Mouse (Mus musculus) embryonic facial prominence, embryonic 13.5 days (tissue): ENCODE results near the gene Rab7. TPM values are rescaled to one million over a fixed set of nuclear protein-coding genes. Genes with fewer than 3 reads are reported as not detected.

Experiments
- ATAC-seq: fragments of 200-750 bp; cut with Nextera tagmentation; 2 replicates; pipeline ENCODE4 v1.8.0; 2017; ENCODE audit warnings: low read depth; ENCODE audit not compliant: insufficient number of reproducible peaks, insufficient read depth, low FRiP score, low TSS enrichment
- H3K27ac ChIP-seq: fragments of 300-500 bp; sonication (generic); 2 replicates; pipeline ENCODE4 v1.5.1; 2015; ENCODE audit warnings: moderate library complexity, mild to moderate bottlenecking, inconsistent platforms
- H3K27me3 ChIP-seq: fragments of 300-500 bp; sonication (generic); 2 replicates; pipeline ENCODE4 v1.6.1; 2015; ENCODE audit warnings: mild to moderate bottlenecking, inconsistent platforms
- H3K36me3 ChIP-seq: fragments of 300-500 bp; sonication (generic); 2 replicates; pipeline ENCODE4 v1.6.1; 2015; ENCODE audit warnings: mild to moderate bottlenecking, inconsistent platforms
- H3K4me1 ChIP-seq: fragments of 300-500 bp; sonication (generic); 2 replicates; pipeline ENCODE4 v1.6.1; 2015; ENCODE audit warnings: inconsistent platforms
- H3K4me2 ChIP-seq: fragments of 300-500 bp; sonication (generic); 2 replicates; pipeline ENCODE4 v1.6.1; 2015; ENCODE audit warnings: moderate library complexity, mild to moderate bottlenecking, inconsistent platforms
- H3K4me3 ChIP-seq: fragments of 300-500 bp; sonication (generic); 2 replicates; pipeline ENCODE4 v1.5.1; 2015; ENCODE audit warnings: mild to moderate bottlenecking, inconsistent platforms
- H3K9ac ChIP-seq: fragments of 300-500 bp; sonication (generic); 2 replicates; pipeline ENCODE4 v1.6.1; 2015; ENCODE audit warnings: mild to moderate bottlenecking, inconsistent platforms
- H3K9me3 ChIP-seq: fragments of 300-500 bp; sonication (generic); 2 replicates; pipeline ENCODE4 v1.6.1; 2016; ENCODE audit warnings: inconsistent platforms
- WGBS: fragments of 180-500 bp; shearing (Covaris S2); methylation state at CpG from one replicate; pipeline ENCODE4 v1.1.7; 2015; ENCODE audit warnings: mixed read lengths; 5-methylcytosine and 5-hydroxymethylcytosine counted together
- polyA plus RNA-seq: library from polyadenylated mRNA; unstranded; fragments of >200 nt; fragmentation: Nextera tagmentation; extraction: Ambion mirVana; gene quantifications from 2 replicates; pipeline ENCODE4 v1.2.1, GENCODE M21; 2015

The Rab7 gene
- polyA plus RNA-seq, 1 experiment from 2014 or later, result 185 TPM

DNA sequence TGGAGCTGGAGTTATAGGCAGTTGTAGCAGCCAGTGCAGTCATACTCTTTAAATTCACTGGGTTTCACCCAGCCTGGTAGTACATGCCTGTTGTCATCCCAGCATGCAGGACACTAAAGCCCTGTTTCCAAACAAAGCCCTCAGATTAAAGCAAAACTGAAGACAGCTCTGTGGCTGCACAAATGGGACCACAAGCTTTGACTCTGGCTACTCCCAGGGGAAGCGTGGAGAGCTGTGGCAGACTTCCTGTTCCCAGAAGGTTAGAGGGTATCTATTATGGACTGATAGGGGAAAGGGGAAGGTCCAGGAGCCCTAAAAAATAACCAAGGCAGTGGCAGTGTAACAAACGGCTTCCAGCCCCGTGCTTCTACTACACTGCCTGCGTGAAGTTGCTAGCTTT lies 49.6 kb downstream of the Rab7 start:
- Histone ChIP-seq H3K36me3 (peaks cover 23% of the 10 kb centered on the region), H3K27me3 (no peaks in the 10 kb centered on the region), H3K4me3 (no peak overlapping the region), H3K9me3 (no peaks in the 10 kb centered on the region), H3K4me1 (peaks cover 32% of the 10 kb centered on the region), H3K9ac (no peak overlapping the region), H3K4me2 (no peak overlapping the region), H3K27ac (peak overlapping the region; percentile 34)
- no peak for ATAC-seq
- WGBS, result 80% methylated on average over 4 of the region's 4 CpGs

DNA sequence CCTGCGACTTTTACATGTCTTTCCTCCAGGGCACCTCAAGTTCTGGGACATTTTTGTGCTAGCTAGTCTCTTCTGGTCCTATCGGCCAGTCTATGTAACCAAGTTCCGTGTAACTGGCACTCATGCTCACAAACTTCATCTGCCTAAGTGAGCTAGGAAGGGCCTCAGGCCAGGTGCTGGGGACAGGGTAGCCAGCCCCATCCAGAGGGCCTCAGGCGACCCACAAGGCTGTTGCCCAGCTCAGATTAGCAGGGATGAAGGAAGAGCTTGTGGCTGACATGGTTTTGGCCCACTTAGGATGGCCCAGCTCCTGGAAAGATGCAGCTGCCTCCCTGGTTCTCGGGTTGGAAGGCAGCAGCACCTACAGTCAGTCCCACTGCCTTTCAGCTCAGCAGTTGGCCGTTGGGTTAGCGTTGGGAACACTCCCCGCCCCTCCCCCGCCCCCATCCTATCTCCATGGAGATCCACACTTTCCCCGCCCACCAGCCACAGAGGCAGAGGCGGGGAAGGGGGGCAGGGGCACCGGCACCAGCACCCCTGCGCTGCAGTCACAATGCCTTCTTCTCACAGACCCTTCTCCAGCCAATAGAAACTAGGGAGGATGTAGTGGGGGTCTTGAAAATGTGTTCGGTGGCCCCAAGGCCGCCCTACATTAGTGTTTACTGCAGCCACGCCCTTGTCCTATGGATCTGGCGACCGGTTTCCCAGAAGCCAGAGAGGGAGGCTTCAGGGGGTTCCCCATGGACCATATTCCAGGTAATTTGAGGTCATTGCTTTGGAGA lies 51.1 kb downstream of the Rab7 start:
- Histone ChIP-seq H3K9me3 (no peaks in the 10 kb centered on the region), H3K9ac (peak overlapping the region; percentile 60)

DNA sequence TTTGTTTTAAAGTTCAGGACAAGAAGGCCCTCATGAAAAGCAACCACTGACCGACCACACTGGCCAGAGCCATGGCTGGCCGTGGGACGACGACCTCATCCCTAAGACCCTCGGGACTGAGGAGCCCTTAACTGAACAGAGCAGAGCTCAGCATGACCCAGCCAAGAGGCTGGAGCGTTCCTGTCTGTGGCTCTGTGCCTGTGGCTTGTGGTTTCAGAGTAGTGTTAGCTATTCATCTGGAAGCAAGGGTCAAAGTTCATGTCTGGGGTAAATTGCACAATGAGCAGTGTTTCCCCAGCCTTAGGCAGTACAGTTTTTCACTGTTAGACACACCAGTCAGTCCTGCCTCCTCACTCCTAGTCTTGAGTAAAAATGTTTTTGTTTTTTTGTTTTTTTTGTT lies 52.3 kb downstream of the Rab7 start:
- H3K4me2 ChIP-seq, result no peak overlapping the region
- H3K27ac ChIP-seq, result no peak overlapping the region
- no peak for ATAC-seq
- WGBS, result 15% methylated on average over 6 of the region's 6 CpGs
- peaks cover 11% of the 10 kb centered on the region; the same call in 1 of the 2 replicates for H3K36me3 ChIP-seq
- peaks cover 29% of the 10 kb centered on the region for H3K4me1 ChIP-seq
- H3K9me3 ChIP-seq, result no peaks in the 10 kb centered on the region
- no peak overlapping the region for H3K4me3 ChIP-seq
- H3K27me3 ChIP-seq, result no peaks in the 10 kb centered on the region
- no peak overlapping the region for H3K9ac ChIP-seq

More for the DNA sequence above, 51.1 kb downstream of the Rab7 start:
- H3K4me1 ChIP-seq, result peaks cover 29% of the 10 kb centered on the region
- peaks cover 17% of the 10 kb centered on the region for H3K36me3 ChIP-seq
- H3K4me3 ChIP-seq, result peak overlapping the region; percentile 38
- ATAC-seq, result peak; percentile 73
- H3K27me3 ChIP-seq, result no peaks in the 10 kb centered on the region
- 5% methylated on average over 18 of the region's 18 CpGs for WGBS
- H3K4me2 ChIP-seq, result peak overlapping the region; percentile 56
- peak overlapping the region; percentile 65 for H3K27ac ChIP-seq

DNA sequence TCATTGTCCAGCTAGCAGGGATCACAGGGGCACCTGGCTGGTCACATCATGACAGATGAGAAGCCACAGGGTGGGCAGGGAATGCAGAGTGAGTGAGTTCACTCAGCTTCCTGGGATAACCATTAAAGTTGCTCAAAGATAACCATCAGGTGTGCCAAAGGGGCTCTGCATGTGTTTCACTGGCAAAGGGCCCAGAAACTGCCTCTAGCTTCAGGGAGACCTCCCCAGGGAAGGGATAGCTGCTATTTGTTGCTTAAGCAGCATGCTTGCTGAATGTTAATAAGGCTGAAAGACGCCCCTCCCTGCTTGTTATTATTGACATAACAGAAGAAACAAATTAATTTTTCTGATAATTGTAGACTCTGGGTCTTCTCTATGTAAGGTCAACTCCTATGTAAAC lies 53.2 kb downstream of the Rab7 start:
- H3K27ac ChIP-seq, result no peak overlapping the region
- H3K9me3 ChIP-seq, result no peaks in the 10 kb centered on the region
- no peak overlapping the region for H3K9ac ChIP-seq
- H3K36me3 ChIP-seq, result peaks cover 17% of the 10 kb centered on the region
- ATAC-seq, result no peak
- H3K4me1 ChIP-seq, result peaks cover 29% of the 10 kb centered on the region
- H3K27me3 ChIP-seq, result no peaks in the 10 kb centered on the region
- H3K4me3 ChIP-seq, result no peak overlapping the region
- 73% methylated on average over 1 of the region's 1 CpGs for WGBS
- no peak overlapping the region for H3K4me2 ChIP-seq

DNA sequence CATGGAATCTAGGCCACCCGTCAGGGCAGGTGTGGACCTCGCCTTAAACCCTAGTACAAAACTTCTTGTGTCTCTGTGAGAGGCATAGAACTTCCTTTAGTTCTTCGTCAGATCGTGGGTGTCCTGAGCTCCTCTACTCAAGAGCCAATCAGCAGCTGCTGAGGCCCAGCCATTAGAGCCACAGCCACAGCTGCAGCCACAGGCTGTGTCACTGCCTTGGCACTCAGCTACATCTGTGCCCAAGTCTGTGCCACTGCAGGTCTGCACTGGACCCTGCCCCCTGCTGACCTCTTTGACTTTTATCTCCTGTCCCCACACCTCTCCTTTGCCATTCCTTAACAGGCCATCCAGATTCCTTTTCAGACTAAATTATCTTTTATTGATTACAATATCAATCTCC lies 53.9 kb downstream of the Rab7 start:
- no peak for ATAC-seq
- Histone ChIP-seq H3K4me3 (no peak overlapping the region), H3K9me3 (no peaks in the 10 kb centered on the region), H3K9ac (no peak overlapping the region), H3K4me1 (peaks cover 29% of the 10 kb centered on the region), H3K27ac (no peak overlapping the region), H3K27me3 (no peaks in the 10 kb centered on the region), H3K36me3 (peaks cover 18% of the 10 kb centered on the region), H3K4me2 (no peak overlapping the region)
- WGBS, result 75% methylated on average over 4 of the region's 4 CpGs

DNA sequence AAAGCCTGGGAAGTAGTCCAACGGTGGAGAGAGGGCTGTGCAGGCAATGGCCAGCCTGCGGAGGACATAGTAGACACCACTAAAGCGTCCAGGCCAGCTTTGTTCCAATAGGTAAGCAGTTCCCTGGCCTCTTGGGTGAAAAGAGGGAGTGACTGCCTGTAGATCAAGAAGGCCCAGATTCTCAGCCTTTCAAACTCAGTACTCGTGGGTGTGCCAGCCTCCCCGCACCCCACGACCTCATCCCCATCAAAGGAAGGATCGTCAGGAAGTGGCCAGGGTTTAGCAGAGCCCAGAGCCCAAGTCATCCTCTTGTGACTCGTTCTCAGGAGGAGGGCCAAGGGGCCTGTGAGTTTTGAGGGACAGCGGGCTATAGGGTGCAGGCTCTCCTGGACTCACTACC lies 62.6 kb downstream of the Rab7 start:
- peak overlapping the region; percentile 96; the same call in 1 of the 2 replicates for H3K27ac ChIP-seq
- peak overlapping the region; percentile 81 for H3K4me2 ChIP-seq
- peak overlapping the region; percentile 97 for H3K9ac ChIP-seq
- 61% methylated on average over 9 of the region's 9 CpGs for WGBS
- H3K4me3 ChIP-seq, result peak overlapping the region; percentile 94
- ATAC-seq, result no peak
- H3K4me1 ChIP-seq, result peaks cover 22% of the 10 kb centered on the region
- H3K9me3 ChIP-seq, result no peaks in the 10 kb centered on the region
- H3K27me3 ChIP-seq, result no peaks in the 10 kb centered on the region
- peaks cover 38% of the 10 kb centered on the region for H3K36me3 ChIP-seq

DNA sequence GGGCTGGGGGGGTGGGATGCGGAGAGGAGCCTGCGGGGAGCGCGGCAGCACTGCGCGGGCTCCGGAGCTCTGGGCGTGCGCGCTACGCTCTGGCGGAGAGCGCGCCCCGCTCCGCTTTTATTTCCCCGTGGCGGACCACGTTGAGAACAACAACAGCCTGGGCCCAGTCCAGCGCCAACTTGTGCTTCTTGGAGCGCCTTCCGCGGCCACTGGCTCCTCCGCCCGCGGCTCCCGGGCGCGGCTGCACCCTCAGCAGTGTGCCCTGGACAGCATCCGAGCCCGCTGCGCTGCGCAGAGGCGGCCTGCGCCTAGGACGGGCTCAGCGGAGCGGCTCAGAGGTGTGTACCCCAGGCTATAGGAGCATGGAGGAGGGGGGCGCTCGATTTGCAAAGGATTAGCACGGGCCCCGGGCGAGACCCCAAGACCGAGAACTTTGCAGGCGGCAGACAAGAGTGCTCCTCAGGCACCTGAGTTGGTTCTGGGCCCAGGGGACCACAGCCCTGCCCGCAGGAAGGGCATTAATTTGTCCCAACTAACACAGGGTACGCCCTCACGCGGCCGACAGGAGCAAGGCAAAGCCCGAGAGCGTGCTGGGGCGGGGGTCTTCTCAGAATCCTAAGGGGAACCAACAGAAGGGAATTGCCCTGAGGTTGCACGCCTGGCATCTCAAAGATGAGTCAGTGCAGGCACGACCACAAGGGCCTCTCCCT lies 63.4 kb downstream of the Rab7 start, which contains the start of gene H1fx:
Gene H1fx (minus strand): TSS at position 91 of the 710 bp plus-strand sequence.
- ATAC-seq, result peak; percentile 76
- Histone ChIP-seq H3K9ac (peak within 1 kb of the TSS; percentile 97), H3K9me3 (no peaks in the 10 kb centered on the region), H3K36me3 (peaks cover 30% of the 10 kb centered on the region), H3K4me3 (peak within 1 kb of the TSS; percentile 94), H3K4me2 (peak within 1 kb of the TSS; percentile 81), H3K27ac (peak within 1 kb of the TSS; percentile 96), H3K27me3 (no peaks in the 10 kb centered on the region), H3K4me1 (peaks cover 22% of the 10 kb centered on the region)
- under 1% methylated on average over 54 of the region's 55 CpGs for WGBS

DNA sequence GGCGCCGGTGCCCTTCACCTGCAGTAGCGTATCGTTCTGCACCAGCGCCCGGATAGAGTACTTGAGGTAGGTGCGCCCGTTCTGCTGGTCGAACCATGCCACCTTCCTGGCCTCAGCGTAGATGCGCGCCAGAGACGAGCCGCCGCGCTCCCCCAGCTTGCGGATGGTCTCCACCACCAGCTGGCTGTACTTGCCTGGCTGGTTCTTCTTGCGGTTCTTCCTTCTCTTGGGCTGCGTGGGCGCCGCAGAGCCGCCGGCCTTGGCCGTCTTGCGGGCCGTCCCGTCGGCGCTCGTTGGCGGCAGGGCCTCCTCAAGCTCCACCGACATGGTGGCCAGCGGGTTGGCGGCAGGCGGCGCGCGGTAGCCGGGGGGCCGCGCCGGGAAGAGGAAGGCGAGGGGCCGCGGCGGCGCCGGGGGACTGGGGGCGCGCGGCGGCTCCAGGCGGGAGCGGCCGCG lies 64.0 kb downstream of the Rab7 start:
- H3K4me1 ChIP-seq, result peaks cover 22% of the 10 kb centered on the region
- H3K9me3 ChIP-seq, result no peaks in the 10 kb centered on the region
- H3K27ac ChIP-seq, result peak overlapping the region; percentile 96
- WGBS, result 0% methylated on average over 33 of the region's 56 CpGs
- peak; percentile 29; the same call in 1 of the 2 replicates for ATAC-seq
- no peaks in the 10 kb centered on the region for H3K27me3 ChIP-seq
- peak overlapping the region; percentile 81 for H3K4me2 ChIP-seq
- H3K9ac ChIP-seq, result peak overlapping the region; percentile 97
- peaks cover 24% of the 10 kb centered on the region for H3K36me3 ChIP-seq
- H3K4me3 ChIP-seq, result peak overlapping the region; percentile 94

DNA sequence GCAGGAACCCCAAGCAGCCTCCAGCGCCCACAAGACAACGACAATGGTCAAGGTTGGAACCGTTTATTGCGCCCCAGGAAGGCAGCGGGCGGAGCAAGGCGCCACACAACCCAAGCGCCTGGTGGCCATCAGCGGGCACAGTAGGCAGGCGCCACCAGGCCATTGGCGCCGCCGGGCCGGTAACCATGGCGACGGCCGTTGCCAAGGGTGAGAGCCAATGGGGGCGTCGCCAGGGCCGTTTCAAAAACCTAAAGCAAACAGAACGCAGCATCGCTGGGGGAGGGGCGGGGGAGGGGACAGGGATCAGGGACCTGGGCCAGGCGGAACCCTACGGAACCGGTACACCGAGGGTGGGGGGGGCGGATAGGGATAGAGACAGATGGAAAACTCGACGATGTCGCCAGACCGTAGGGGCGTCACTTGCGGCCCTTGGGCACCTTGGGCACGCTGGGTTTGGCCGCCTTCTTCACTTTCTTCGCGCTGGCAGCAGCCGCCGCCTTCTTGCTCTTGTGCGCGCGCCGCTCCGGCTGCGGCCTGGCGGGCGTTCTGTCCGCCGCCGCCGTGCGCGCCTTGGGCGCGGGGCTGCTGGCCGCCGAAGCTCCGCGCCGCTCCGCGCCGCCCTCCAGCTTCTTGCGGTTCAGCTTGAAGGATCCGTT lies 64.6 kb downstream of the Rab7 start:
- peak overlapping the region; percentile 96 for H3K27ac ChIP-seq
- peak overlapping the region; percentile 94 for H3K4me3 ChIP-seq
- H3K9ac ChIP-seq, result peak overlapping the region; percentile 97
- H3K27me3 ChIP-seq, result no peaks in the 10 kb centered on the region
- ATAC-seq, result peak; percentile 79
- under 1% methylated on average over 66 of the region's 66 CpGs for WGBS
- no peaks in the 10 kb centered on the region for H3K9me3 ChIP-seq
- peaks cover 22% of the 10 kb centered on the region for H3K4me1 ChIP-seq
- H3K36me3 ChIP-seq, result peaks cover 23% of the 10 kb centered on the region
- peak overlapping the region; percentile 81 for H3K4me2 ChIP-seq

DNA sequence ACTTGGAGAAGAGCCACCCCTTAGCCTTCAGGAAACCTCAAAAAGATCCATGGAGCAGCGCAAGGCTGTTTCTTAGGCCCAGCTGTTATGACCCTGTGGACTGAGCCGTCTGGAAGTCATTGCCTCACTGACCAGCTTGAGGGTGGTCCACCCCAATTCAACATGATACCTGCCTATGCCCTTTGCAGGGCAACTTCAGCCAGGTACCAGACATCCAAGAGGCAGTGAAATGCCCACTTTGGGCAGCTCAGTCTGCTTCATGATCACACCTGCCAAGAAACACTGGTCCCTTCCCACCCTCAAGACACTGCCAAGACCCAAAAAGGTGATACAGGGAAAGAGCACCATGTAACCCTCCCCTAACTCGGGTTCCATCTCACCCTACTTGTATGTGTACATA lies 65.3 kb downstream of the Rab7 start:
- peak overlapping the region; percentile 97; the same call in 1 of the 2 replicates for H3K9ac ChIP-seq
- peaks cover 22% of the 10 kb centered on the region for H3K4me1 ChIP-seq
- H3K4me3 ChIP-seq, result peak overlapping the region; percentile 94
- no peaks in the 10 kb centered on the region for H3K9me3 ChIP-seq
- H3K36me3 ChIP-seq, result peaks cover 17% of the 10 kb centered on the region
- peak overlapping the region; percentile 96 for H3K27ac ChIP-seq
- ATAC-seq, result no peak
- H3K4me2 ChIP-seq, result peak overlapping the region; percentile 81
- 67% methylated on average over 3 of the region's 3 CpGs for WGBS
- no peaks in the 10 kb centered on the region for H3K27me3 ChIP-seq

DNA sequence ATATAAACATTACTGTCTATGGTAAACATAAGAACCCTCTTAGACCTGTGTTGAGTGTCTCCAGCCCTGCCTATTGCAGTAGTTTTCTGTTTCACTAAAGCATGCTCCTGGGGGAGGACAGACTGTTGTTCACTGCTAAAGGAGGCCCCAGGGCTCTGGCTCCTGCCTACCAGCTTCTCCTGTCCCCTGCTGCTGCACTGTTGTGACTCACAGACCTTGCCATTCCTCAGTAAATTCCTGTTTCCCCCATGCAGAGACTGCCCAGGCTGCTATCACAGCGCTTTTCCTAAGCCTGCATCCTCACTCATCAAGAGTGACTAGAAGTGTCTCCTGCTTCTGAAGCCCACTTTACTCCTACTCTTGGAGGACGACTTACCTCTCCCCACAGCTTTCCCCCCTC lies 75.0 kb downstream of the Rab7 start:
- no peaks in the 10 kb centered on the region for H3K4me1 ChIP-seq
- no peak overlapping the region for H3K4me2 ChIP-seq
- WGBS, result 17% methylated on average over 2 of the region's 2 CpGs
- H3K4me3 ChIP-seq, result no peak overlapping the region
- H3K27ac ChIP-seq, result no peak overlapping the region
- H3K36me3 ChIP-seq, result no peaks in the 10 kb centered on the region
- no peak overlapping the region for H3K9ac ChIP-seq
- no peaks in the 10 kb centered on the region for H3K27me3 ChIP-seq
- H3K9me3 ChIP-seq, result no peaks in the 10 kb centered on the region
- no peak for ATAC-seq
